Mouse (Mus musculus) 3134 (cell line): ENCODE data around the gene Jph2.

Experiments
- DNase-seq: peaks from one replicate; pipeline ENCODE4 v3.0.0-alpha.2; 2011; ENCODE audit warnings: low spot score; ENCODE audit not compliant: insufficient read length; ENCODE audit errors: extremely low read depth

The Jph2 gene

GRCm38 (mm10) chr2:163318777-163319176 is 79.0 kb downstream of the Jph2 start:
- no peak for DNase-seq

- no peak for DNase-seq
Measured at GRCm38 (mm10) chr2:163317281-163317680, 80.5 kb downstream of the Jph2 start.

GRCm38 (mm10) chr2:163310163-163310688 is 87.6 kb downstream of the Jph2 start:
- DNase-seq = no peak

DNA sequence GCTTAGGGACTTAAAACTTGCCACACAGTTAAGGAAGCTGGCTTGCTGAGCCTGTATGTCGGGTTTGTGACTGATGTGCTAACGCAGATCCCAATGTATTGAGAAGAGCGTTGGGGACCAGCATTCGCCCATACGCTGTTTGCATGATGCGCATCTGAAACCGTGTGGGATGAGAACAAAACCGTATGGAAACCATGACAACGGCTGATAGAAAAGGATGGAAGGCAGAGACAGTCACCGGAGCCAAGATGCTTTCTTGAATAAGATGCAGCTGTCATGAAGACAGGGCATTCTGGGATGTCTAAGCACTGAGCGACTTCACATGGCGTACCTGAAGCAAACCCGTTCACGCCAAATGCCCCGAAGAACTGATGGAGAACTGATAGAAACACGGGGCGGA is 88.4 kb downstream of the Jph2 start:
- DNase-seq = no peak

GRCm38 (mm10) chr2:163303037-163303436 is 94.8 kb downstream of the Jph2 start:
- DNase-seq = no peak

DNA sequence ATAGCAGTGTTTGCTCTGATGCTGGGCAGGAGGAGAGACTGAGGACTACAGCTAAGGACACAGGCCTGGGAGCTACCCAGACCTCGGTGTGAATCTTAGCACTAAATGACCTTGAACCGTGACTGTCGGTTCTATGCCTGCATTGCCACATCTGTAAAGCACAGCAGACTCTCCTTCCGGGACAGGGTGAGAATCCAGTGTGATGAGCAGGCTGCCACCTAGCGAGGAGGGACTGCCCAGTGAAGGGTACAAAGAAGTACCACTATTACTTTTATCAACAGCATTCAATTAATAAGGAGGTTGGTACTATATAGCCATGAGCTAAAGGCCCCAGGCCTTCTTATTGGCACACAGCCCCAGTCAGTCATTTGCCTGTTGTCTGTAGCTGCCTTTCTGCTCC is 96.2 kb downstream of the Jph2 start:
- DNase-seq = no peak

DNA sequence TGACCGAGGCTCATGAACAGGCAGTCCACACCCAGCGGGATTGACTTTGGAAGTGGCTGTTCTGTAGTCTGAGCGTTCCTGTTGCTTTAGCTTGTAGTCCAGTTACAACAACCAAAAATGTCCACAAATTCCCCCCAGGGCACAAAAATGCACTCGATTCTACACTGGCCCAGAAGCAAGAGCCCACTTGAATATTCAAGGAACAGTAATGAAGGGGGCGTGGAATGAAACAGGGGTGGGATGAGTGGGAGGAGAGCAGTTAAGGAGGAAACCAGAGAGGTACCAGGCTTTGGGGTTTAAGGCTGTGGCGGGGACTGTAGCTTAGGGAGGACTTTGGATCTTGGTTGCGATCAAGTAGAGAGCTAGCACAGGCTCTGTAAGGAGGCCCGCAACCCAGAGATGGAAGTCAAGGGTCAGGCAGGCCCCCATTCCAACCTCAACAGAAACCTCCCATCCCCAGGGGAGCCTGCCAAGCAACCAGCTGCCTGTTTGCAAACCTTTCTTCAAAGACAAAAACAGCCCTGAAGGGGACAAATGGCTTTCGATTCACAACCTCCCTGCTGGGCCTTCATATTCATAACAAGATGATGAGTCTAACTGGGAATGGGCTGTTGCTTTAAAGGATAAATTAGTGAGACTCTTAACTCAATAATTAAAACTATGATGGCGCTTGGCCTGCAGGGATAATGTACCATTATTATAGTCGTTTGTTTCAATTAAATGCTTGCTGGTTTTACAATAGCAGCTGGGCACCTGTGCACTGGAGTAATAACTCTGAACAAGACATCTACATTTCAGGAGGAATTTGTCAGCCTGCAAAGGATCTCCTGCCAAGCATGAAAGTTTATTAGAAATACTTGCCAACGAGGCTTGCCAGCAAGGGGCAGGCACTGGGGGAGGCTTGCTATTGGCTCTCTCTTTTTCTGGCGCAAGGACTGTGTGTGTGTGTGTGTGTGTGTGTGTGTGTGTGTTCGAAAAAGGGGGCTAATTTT is 97.4 kb downstream of the Jph2 start:
- DNase-seq = no peak

GRCm38 (mm10) chr2:163296999-163297630 is 100.7 kb downstream of the Jph2 start:
- no peak for DNase-seq

GRCm38 (mm10) chr2:163288881-163289379 is 108.9 kb downstream of the Jph2 start:
- no peak for DNase-seq
